Mouse (Mus musculus) kidney, postnatal 4 days (tissue): Measurements from ENCODE around the gene Btbd2.
"Not testable (repeated sequence)": the region's sequence is repeated elsewhere in the genome, so short reads cannot be mapped to it uniquely, and the experiment has no call there.

ENCODE experiments used
- DNase-seq, 2 experiments: peaks; one replicate each; pipeline ENCODE4 v3.0.0; 2021; ENCODE audit warnings: mixed read lengths in 2 of 2

Gene Btbd2

DNA sequence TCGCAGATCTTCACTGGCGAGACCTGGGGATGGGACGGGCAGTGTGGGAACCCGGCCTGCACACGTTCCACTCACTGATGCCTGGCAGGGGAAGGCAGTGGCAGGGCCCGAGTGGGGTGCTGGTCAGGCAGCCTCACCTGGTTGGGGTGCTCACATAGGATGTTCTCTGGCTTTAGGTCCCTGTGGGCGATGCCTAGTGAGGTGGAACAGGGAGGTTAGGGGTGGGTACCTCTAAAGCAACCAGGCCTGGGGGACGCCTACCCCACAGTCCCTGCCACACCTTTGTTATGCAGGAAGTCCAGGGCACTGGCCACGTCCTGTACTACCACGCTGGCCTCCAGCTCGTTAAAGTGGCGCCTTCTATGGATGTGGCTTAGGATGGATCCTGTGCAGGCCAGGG lies 12.1 kb upstream of the Btbd2 start:
- DNase-seq: no peak

DNA sequence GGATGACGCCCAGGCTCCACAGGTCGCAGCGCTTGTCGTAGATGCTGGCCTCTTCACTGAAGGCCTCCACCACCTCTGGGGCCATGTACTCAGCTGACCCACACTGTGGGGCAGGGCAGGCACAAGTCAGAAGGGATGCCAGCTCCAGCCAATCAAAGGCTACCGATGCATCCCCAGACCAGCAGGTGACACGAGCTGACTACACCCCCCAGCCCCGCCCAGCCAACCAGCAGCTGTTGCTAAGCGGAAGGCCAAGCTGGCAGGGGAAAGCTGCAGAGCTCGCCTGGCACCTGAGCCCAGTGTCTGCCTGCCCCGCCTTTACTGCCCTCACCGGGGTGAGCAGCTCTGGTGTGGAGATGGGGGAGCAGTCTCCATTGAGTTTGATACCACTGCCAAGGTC lies 11.7 kb upstream of the Btbd2 start:
- DNase-seq: peak; percentile 27 to 54

DNA sequence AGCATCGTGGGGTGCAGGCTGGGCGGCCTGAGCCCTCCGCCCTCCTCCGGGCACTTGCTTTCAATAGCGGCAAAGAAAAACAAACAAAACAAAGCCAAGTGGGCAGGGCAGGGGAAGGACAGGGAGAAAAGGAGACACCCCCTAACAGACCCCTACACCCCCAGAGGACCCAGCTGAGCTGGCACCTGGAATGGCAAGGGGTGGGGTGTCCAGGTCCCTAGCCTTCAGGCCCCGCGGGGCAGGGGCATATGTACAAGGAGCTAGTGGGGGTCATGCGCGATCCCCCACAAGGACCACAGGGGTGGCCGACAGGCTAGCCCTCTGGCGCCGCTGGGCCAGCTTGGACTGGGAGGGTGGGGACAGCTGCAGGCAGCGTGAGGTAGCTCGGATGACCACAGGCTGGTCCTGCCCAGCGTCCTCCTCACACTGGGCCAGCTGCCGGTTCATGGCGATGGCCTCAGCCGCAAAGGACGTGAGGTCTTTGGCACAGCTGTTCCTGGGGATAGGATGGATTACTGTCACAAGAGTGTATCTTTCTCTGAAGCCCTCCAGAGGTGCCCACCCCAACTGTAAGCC lies 10.1 kb upstream of the Btbd2 start:
- DNase-seq: no peak

DNA sequence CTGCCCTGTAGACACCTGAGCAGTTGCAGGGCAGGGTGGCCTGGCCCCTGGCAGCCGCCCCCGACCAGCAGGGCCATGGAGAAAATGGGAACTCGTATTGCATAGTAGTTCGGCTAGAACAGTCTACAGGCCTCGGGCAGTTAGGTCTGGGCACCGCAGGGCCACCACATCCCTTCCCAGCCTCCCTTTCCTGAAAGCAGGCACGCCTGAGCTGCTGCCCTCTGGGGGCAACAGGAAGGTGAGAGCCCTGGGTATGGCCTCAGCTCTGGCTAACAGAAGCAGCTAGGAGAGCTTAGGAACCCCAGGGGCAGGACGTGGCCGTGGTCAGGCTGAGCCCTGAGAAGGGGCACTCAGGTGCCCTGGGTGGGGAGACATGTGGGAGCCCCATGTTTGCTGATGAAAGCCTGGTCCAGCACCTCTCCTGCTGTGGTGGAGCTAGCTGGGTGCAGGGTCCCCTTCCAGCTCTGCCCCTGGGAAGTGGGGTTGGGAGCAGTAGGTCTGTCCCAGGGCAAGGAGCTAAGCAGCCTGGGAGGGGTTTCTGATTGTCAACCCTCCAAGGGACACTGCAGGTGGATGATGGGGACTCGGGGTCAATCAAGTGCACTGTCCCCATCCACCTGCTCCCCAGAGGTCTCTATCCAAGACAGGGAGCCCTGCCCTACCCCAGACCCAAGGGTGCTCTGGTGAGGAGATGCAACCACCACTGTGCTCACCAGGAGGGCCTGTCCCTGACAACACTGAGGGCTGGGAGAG lies 9.3 kb upstream of the Btbd2 start:
- DNase-seq: peak; percentile 35 to 57

DNA sequence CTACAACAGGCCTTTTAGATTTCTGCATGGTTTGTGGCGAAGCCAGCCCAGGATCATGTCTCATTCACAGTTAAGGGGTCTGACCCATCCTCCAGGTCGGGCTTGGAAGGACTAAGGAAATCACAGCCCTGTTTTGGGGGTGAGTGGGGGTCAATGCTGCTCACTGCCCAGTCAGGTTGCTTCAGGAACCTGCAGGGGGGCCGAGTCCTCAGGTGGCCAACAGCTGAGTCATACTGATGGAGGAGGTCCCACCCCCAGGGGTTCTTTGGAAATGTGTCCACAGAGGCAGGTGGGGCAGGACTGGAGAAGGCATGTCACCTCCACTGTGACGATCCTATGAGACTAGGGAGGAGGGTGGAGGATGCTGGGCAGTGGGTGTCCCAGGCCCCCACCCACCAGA lies 8.6 kb upstream of the Btbd2 start:
- DNase-seq: peak in 1 of 2 experiments; percentile 37

DNA sequence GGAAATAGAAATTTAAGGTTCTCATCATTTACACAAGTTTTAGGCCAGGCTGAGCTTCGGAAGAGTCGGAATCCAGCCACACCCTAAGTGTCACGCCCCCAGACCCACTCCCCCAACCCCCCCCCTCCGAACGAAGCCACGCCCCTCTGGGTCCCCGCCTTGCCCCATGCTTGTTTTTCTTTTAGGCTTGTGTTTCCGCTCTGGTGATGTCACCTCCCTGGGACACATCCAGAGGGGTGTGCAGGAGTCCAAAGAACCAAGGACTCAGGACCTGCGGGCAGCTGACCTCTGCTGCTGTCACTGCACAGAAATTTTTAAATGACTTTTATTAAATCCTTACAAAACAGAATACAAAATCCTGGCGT lies 8.1 kb upstream of the Btbd2 start:
- DNase-seq: peak; percentile 77 to 83

DNA sequence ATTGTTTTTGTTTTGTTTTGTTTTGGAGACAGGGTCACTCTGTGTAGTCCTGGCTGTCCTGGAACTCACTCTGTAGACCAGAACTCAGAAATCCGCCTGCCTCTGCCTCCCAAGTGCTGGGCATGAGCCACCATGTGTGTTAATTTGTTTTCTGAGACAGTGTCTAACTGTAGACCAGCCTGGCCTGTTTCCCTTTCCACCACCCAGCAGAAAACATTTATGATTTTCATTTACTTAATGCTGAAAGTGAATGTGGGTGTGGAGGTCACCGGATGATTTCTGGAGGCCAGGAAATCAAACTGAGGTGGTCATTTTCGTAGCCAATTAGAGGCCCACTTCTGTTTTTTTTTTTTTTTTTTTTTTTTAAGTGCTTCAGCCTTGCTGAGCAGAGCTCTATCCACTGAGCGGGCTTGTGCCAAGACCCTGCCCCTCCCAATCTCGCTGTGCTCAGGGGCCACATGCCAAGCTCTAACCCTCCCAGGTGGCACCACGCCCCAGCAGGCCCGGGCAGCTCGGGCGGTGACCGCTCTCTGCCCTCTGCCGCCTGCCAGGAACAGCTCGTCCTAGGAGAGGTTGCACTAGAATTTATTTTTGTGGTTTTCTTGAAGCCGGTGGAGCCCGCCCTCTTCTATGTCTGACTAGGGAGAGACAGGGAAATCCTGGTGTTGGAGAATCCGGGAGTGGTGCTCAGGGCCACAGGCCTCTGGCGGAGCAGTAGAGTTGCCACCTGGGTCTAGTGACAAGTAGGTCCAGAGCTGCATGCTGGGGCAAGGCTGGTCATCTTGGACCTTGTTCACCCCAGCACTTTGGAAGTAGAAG lies 7.5 kb upstream of the Btbd2 start:
- peak; percentile 78 to 88 for DNase-seq

DNA sequence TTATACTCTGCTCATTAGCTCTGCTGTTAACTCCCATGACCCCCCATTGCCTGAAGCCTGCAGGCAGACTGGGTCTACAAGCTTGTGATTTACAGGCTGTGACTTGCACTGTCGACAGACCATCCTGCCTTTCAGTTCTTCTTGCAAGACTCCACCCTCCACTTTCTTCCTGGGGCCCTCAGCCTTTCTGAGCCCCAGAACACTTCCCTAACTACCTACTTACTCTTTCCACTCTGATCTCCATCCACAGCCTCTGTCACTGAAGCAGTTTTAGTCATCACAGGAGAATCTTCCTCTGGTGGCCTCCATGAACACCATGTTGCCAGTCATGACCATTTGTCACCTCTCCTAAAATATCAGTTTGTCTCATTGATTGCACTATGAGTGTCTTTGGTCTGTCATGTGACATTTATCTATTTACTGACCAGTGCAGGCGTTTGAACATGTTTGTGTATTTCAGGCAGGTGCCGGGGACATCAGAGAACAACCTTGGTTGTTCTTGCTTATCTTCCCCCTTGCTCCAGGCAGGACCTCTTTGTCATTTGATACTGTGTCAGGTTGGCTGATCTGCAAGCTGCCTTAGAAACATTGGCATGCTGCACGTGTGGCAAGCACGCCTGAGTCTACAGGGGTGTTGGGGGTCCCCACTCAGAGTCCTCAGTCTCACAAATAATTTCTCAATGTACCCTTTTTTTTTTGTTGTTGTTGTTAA lies 6.8 kb upstream of the Btbd2 start:
- DNase-seq: no peak

DNA sequence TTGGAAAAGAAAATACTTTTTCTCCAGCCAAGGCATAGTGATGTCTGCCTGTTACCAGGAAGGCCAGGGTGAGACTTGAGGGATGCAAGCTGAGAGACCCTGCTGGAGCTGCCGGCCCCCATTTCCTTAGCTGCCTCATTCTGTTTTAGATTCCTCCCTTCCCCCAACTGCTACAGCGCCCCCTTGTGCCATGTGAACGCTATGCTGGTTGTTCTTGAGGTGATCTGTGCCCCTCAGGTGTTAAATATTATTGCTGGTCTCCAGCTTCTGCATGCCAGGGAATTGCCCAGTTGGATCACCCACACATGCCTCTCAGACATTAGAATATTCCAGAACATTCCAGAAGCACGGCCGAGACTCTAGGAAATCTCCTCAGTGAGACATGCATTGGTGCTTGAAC lies 4.3 kb upstream of the Btbd2 start:
- DNase-seq: peak; percentile 84 to 87

DNA sequence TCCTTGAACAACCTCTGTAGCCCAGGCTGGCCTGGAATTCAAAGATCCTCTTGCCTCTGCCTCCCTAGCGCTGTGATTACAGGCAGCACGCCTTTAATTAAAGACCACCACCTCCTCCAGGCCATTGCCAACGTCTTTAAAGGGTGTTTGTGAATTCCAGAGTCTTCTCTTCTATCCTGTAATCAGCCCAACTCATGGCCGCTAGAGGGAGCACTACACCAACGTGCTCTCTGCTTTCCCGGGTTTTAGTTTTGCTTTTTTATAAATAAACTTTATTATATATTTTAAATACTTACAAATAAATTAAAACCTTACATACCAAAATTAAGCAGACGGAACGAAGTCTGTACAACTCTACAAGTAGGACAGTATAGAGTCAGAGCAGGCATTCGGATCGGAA lies 2.3 kb upstream of the Btbd2 start:
- DNase-seq: peak; percentile 90 to 91

DNA sequence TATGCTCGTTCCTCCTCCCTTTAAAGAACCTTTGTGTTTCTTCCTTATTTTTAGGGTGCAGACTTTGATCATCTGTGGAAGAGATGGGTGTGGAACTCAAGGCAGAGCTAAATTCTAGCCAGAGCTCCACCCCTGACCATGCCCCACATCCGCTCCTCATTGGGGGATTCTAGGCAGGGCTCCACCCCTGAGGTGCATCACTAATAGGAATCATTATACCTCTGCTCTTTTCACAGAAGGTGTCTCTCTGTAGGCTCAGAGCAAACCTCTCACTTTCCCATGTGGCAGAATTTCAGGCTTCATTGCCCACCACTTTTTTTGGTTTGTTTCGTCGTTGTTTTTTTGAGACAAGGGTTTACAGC lies 2.0 kb upstream of the Btbd2 start:
- no peak for DNase-seq

DNA sequence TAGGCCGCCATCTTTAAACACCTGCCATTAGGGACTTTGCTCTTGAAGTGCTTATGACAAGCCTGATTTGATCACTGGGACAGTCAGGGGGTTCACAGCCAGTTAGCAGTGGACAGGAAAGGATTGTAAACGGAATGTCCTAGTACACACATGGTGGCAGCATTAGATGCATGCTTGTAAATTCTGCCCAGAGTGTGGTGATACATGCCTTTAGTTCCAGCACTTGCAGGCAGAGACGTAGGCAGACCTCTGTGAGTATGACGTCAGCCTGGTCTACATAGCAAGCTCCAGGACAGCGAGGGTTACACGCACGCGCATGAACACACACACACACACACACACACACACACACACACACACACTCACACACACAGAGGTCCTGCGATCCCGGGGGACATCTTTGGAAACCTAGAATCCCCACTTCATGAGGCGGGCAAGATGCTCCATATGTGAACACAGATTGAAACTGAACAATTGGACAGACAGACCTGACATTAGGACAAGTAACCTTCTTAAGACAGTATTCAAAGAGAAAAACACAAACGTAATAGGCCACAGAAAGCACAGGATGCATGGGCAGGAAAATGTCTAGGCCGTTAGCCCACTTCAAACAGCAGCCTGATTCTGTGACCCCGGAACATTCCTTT lies 1.4 kb upstream of the Btbd2 start:
- DNase-seq: no peak

DNA sequence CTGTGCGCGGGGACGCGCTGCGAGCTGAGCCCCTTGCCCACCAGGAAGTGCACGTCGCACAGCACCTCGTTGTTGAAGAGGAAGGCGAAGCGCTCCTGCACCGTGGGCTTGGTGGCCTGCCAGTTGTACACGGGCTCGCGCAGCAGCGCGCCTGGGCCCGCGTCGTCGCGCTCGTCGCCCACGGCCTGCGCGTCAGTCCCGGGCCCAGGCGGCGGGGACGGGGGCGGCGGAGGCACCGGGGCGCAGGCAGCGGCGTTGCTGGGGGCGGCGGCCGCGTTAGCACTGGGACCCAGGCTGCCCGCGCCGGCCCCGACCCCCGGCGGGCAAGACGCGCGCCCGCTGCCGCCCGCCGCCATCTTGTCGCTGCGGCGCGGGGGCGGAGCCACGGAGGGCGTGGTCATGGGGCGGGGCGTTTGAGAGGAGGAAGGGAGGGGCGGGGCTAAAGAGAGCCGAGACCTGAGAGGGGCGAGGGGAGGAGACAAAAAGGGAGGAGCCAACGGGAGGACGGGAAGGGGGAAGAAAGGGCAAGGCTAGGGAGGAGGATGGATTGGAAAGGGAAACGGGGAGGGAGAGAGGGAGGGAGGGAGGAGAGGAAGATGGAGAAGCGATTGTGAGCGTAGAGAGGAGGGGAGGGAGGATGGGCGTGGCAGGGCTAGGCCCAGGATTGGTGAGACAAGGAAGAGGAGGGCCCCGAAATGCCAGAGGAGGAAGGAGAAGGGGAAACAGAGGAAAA lies 575 bp downstream of the Btbd2 start:
- DNase-seq: peak; percentile 99

DNA sequence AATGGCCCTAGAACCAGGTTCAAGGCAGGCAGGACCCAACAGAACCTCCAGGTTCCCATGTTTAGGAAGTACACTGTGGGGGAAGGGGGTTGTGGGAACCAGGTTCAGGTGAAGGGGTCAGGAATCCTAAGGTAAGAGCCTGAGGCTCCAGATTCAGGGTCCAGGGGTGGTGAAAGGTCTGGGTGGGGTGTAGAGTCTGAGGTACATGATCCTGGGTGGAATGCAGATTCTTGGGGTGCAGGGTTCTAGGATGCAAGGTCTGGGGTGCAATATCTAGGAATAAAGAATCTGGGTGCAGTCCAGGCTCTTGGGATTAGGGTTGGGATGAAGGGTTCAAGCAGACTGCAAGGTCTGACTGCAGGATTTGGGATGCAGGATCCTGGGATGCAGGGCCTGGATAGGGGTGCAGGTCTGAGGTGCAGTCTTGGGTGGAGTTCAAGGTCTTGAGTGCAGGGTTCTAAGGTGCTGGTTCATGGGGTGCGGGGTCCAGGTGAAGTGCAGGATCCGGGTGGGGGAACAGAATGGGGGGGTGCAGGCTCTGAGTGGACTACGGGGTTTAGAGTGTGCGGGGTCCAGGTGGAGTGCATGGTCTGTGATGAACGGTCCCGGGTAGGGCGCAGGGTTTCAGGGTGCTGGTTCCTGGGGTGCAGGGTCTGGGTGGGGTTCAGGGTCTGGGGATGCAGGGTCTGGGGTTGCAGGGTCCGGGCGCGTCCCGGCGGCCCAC lies 1.3 kb downstream of the Btbd2 start:
- no peak for DNase-seq

DNA sequence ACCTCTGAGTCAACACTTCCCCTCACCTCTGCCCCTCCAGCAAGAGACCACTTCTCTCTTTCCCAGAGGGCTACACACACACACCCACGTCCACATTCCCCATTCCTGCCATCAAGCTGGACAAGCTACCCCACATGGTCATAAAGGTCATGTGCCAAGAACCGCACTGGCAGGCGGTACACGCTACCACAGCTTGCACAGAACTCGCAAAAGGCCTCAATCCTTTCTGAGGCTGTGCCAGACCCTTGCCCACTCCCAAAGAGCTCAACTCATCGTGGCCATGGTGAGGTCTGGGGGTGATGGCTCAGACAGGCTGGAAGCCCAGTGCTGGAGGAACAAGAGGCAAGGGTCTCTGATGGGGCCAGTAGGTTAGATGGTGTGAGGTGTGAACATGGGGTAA lies 2.0 kb downstream of the Btbd2 start:
- no peak for DNase-seq

DNA sequence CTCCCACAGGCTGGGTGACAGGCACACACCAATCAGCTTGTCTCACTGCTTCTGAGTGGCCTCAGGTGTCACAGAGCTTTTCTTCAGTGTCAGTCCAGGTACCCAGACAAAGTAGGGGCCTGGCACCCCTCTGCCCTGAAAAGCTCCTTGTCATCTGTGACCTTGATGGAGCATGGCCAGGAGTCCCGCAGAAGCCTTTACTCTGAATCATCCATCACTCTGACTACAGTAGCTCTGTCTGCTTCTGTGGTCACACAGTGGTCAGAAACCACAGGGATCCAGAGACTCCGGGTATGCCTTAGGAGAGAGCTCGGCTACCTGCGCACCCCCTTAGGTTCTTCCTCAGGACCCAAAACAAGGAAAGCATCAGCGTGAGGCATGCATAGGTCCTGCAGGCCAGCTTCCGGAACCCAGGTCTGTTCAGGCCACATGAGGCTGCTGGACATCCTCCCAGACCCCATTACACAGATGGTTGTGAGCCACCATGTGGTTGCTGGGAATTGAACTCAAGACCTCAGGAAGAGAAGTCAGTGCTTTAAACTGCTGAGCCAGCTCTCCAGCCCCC lies 3.6 kb downstream of the Btbd2 start:
- DNase-seq: no peak

DNA sequence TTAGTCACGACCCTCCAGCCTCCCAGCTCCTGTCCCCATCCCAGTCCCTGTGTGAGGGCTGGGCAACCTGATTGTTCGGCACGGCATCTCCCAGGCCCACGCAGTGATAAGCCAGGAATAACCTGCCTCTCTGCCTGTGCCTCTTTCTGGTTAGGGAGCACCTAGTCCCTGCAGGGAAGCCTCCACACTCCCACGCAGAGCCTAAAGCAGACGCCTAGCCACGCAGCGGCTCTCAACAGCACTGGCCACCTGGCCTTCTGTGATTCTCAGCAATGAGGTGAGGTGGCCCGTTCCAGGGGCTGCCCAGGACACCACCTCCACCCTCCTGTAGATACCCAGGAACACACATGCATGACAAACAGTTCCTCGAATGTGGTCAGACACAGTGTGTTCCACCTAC lies 6.5 kb downstream of the Btbd2 start:
- no peak for DNase-seq

DNA sequence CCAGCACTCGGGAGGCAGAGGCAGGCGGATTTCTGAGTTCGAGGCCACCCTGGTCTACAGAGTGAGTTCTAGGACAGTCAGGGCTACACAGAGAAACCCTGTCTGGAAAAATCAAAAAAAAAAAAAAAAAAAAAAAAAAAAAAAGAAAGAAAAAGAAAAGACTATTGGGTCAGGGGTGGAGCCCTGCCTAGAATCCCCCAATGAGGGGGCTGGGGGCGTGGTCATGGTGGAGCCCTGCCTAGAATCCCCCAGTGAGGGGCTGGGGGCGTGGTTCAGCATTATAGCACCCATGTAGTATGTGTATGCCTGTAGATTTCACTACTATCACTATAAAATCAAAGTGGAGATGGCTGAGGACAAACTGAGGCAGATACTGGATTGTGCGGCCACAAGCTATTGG lies 7.0 kb downstream of the Btbd2 start:
- DNase-seq: not testable (repeated sequence)

DNA sequence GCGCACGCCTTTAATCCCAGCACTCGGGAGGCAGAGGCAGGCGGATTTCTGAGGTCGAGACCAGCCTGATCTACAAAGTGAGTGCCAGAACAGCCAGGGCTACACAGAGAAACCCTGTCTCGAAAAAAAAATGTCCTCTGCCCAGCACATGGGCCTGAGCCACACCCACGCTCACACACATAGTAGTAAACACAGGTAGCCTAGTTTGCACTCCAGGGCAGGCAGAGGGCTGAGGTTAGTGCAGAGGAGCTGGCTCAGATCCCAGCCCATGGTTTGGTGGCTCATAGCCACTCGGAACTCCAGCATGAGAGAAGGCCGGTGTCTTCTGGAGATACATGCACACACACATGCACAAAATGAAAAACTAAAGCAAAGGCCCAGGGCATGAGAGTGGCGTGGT lies 9.9 kb downstream of the Btbd2 start:
- DNase-seq: no peak

DNA sequence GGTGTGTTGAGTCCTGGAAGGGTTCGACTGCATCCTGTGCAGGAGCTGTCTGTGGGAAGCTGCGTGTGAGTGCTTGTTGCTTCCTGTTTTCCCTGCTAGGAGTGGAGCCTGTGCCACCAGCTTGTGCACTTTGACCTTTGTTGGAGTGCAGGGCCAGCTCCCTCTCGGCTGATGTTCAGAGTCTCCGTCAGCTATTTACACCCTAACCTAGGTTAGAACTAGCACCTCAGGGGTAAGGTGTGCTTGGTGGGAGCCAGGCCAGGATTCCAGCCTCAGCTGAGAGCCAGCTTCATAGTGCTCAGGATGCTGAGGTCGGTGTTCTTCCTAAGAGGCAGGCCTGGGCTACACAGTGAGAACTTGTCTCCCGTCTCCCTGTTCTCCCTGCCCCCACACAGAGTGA lies 21.5 kb downstream of the Btbd2 start:
- no peak for DNase-seq

DNA sequence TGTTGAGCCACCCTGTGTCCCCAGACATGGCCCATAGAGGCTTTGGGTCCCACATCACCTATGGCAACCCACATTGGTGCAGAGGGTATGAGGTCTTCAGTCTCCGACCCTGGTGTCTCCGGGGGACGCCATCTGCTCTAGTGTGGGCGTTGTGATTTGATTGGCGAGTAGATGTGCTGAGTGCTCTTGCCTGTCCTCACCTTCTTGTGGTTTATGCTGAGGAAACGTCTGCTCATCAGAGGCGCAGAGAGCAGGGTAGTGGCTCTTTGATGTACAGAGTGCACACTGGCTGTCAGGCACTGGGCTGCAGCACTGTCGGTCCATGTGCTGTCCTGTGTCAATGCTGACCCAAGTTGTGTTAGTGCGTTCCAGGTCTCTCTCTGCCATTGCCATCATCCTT lies 27.9 kb downstream of the Btbd2 start:
- DNase-seq: no peak
